Mouse (Mus musculus): Measurements from ENCODE around the gene Lix1l.
"Not testable (repeated sequence)": the region's sequence is repeated elsewhere in the genome, so short reads cannot be mapped to it uniquely, and the experiment has no call there.

The Lix1l gene

DNA sequence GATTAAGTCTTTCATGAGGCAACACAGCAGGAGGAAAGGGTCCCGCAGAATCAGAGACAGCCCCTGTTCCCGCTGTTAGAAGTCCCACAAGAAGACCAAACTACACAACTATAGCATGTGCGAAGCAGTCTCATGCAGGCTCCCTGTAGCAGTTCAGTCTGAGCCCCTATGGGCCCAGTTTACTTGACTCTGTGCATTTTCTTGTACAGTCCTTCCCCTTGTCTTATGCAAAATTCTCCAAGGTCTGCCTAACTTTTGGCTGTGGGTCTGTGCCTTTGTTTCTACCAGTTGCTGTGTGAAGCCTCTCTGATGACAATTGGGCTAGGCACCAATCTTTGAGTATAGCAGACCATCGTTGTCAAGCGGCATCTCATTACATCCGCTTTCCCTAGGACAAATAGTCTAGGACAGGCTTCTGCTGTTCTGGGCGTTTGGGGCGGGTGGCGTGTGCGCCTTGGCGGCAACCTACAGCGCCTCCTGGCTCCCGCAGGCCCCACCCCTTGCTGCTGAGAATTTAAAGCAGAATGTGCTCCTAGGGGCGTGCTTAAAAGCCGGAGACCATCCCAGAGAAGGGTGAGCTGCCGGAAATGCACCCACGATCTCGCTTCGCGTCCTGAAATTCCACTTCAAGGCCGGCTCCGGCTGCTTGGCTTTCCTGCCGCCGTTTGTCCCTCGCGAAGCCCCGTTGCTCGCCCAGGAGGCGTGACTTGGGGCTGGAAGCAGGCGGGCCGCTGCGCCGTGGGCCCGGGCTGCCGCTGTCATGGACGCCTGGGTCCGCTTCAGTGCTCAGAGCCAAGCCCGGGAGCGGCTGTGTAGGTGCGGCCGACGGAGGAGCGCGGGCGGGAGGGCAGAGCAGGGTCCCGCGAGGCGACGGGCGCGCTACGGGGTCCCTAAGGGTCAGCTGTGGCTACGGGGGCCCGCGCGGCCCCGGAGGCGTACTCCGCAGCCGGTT, 34.3 kb downstream of the Lix1l start, which contains the start of the genes Pex11b and Gm42957:
Gene Pex11b (plus strand): TSS at position 449 of the 952 bp plus-strand sequence.
Gene Gm42957 (plus strand): TSS at position 547 of the 952 bp plus-strand sequence.
- peak; percentile 94 for DNase-seq

DNA sequence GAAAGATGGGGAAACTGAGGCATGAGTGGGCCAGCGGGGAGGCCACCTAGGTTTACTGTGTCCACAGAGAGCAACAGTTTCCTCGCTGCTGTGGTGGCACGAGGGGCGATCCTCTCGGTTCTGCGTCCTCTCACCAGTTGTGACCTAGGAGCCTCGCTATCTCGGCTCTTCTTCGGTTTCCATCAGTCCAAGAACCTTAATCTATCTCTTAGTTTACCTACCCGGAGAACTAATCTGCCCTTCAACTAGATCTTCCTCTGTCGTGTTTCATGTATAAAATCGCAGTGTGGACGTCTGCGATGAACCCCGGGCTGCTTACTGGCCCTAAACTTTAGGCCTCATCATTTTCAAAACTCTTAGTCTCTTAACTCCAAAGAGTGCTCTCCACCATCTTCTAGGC, 35.0 kb downstream of the Lix1l start:
- DNase-seq: no peak

DNA sequence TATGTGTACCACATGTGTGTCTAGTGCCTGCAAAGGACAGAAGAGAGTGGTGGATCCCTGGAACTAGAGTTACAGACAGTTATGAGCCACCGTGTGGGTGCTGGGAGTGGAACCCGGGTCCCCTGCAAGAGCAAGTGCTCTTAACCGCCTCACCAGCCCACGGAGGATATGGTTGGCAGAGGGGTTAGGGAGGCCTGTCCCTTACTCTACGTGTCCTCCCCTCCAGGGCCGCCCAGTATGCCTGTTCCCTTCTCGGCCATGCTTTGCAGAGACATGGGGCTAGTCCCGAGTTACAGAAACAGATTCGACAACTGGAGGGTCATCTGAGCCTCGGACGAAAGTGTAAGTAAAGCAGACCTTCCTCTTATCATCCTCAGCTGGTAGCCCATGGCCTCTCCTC, 35.5 kb downstream of the Lix1l start:
- peak; percentile 7 for DNase-seq

- peak; percentile 69 for DNase-seq
Observed at GRCm38 (mm10) chr3:96639219-96639618, 38.3 kb downstream of the Lix1l start.

GRCm38 (mm10) chr3:96645018-96645649, 44.2 kb downstream of the Lix1l start, which contains the start of gene Itga10:
Itga10 (plus strand) TSS chr3:96645584.
- peak; percentile 52 for DNase-seq

DNA sequence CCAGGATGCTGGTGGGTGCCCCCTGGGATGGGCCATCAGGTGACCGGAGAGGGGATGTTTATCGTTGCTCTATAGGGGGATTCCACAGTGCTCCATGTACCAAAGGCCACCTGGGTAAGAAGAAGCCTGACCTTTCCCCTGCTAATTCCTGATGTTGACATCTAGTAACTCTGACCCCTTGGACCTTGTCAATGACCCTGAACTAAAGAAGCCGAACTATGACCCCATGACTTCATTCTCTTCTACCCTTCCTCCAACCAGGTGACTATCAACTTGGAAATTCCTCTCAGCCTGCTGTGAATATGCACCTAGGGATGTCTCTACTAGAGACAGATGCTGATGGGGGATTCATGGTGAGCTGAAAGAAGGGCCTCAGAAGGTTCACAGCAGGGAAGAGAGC, 46.4 kb downstream of the Lix1l start:
- DNase-seq: no peak

DNA sequence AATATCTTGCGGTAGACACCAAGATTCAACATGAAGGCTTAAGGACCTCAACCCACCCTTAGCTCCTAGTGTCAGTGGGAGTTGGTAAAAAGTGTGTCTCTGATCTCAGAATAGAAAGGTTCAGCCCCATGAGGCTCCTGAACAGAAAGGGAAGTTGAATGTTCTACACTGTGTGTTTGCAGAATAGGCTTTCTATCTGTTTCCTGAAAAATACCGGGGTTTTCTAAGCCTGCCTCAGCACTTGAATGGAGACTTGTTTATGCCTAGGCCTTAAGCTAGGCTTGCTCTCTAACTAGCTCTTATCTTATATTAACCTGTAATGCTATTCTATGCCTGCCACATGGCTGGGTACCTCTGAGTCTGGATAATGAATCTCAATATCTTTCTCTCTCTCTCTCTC, 60.0 kb downstream of the Lix1l start:
- DNase-seq: no peak

- no peak for DNase-seq
Observed at GRCm38 (mm10) chr3:96662731-96663316, 61.9 kb downstream of the Lix1l start.

- peak; percentile 86 for DNase-seq
Observed at GRCm38 (mm10) chr3:96663432-96664239, 62.7 kb downstream of the Lix1l start.

- not testable (repeated sequence) for DNase-seq
Observed at GRCm38 (mm10) chr3:96665732-96666363, 64.9 kb downstream of the Lix1l start.

GRCm38 (mm10) chr3:96666916-96667315, 66.0 kb downstream of the Lix1l start:
- peak; percentile 20 for DNase-seq

- DNase-seq: peak; percentile 24
Observed at GRCm38 (mm10) chr3:96667316-96667715, 66.4 kb downstream of the Lix1l start.

GRCm38 (mm10) chr3:96668424-96669067, 67.6 kb downstream of the Lix1l start:
- no peak for DNase-seq

DNA sequence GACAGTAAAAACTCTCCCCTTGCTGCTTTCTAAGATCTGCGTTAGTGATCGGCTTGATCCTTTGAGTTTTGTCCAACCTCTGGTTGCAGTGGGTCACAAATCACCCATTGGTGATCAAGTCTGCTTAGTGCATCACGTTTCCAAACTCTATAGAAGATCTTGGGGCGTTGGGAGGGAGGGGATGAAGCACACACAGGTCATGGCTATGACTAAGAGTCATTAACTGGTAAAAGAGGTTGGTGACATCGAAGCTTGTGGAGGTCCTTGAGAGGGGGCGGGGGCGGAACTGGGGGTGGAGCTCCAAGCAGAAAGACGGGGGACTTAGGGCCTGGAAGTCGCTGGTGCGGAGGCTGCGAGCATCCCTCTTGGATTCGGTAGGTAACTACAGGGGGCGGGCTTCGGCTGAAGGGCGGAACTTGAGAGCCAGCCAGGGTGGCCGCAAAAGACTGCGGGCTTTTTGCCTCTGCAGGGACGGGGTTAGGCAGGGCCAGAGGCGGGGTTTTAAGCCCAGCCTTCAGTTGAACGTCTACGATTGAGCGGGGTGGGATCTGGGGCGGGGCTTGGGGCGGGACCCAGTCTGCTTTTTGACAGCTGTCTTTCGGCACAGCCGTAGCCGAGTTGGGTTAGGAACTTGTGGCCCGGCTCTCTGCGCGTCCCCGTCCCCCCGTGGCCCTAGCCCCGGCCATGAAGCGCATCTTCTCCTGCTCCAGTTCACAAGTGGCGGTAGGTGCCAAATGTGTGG, 68.9 kb downstream of the Lix1l start, which contains the start of gene Ankrd35:
Gene Ankrd35 (plus strand): TSS at position 405 of the 742 bp plus-strand sequence.
- DNase-seq: peak; percentile 87

GRCm38 (mm10) chr3:96671519-96671918, 70.6 kb downstream of the Lix1l start:
- DNase-seq: no peak

DNA sequence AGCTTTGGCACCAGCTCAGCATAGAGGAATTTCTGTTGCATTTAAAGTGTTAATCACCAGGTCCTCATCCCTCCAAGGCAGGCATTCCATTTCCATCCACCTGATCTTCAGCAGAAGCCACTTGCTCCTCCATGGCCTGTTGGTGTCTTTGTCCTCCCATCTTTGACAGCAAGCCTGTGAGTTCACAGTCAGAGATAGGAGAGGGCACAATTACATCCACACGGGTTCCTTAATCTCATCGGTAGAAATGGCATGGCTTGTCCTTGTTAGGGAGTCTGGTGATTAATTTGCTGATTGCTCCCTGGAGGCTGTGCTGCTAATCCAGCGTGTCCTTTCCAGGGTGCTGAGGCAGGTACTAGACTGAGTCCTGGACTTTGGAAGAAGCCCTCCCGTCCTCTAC, 72.6 kb downstream of the Lix1l start:
- DNase-seq: no peak

- no peak for DNase-seq
Observed at GRCm38 (mm10) chr3:96674442-96674841, 73.5 kb downstream of the Lix1l start.

DNA sequence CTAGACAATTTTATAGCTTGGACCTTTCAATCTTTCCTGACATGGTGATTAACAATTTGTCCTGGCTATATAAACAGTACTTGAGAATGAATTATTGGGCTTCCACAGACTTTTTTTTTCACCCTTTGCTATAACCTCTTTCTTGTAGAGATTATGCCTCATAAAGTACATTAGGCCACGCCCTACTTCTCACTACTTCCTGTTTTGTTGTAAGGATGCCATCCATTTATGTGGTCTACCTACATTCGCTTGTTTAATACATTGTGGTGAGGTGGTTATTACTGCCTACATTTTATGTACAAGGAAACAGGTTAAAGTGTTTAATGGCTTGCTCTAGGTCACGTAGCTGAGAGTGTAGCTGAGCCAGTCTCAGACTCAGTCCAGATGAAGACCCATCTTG, 74.2 kb downstream of the Lix1l start:
- no peak for DNase-seq

DNA sequence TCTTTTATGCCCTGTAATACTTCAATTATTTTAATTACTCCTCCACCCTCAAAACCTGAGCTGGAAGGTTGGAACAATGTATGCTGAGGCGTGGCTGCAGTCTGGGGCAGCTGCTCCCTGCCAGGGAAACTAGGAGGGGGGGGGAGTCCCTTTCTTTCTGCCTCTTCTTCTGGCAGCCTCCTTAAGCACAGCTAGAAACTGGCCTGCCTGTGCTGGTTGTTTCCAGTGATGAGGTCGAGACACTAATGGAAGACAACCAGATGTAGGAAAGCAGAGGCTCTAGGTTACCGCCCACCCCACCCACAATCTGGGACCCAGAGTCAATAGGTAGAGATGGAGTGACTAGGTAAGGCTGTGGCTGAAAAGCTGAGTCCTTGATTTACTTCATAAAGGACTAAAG, 74.7 kb downstream of the Lix1l start:
- no peak for DNase-seq

Measured in kidney, postnatal 14 days (tissue).